Mouse (Mus musculus) ES-E14 (cell line): ENCODE results near the gene Calml3.

Experiments used
- HCFC1 ChIP-seq: IDR thresholded peaks from 2 replicates; pipeline ENCODE4 v1.6.1; 2012; ENCODE audit warnings: low read length, inconsistent platforms, borderline replicate concordance; ENCODE audit not compliant: insufficient read depth
- ZC3H11A ChIP-seq: IDR thresholded peaks from 2 replicates; pipeline ENCODE4 v1.6.1; 2012; ENCODE audit warnings: low read depth, mild to moderate bottlenecking, inconsistent platforms, low read length, borderline replicate concordance

DNA sequence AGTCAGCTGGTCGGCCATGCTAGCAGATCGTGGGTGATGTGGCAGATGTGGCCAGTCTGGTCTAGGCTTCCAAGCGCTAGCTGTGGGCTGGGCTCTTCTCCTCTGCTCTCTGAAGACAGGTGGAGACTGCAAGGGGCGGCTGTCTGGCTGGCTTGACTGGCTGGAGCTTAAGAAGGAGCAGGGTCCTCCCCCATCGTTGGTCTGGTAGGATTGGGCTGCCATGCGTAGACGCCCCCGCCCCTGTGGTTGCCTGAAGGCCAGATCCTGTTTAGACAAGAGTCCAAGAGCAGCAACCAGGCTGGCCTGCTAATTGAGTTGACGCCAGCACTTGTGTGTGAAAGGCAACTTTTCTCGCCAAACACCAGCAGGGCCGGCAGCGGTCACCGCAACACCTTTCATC lies at the start of gene Calml3:
- TF ChIP-seq ZC3H11A: no peak
- no peak for TF ChIP-seq HCFC1
